Mouse (Mus musculus) splenic B cell, adult 2 months (primary cell): Measurements from ENCODE around the gene Anks1.
"Not testable (repeated sequence)": the region's sequence is repeated elsewhere in the genome, so short reads cannot be mapped to it uniquely, and the experiment has no call there.

Experiments used
- DNase-seq: peaks from one replicate; pipeline ENCODE4 v3.0.0-alpha.2; 2011; ENCODE audit warnings: low read depth, low spot score
- H3K27me3 ChIP-seq: 2 replicates; pipeline ENCODE4 v1.6.1; 2012; ENCODE audit warnings: mild to moderate bottlenecking, low read length, moderate library complexity, mixed read lengths; ENCODE audit not compliant: control insufficient read depth, poor library complexity, insufficient read depth, severe bottlenecking
- H3K36me3 ChIP-seq: 2 replicates; pipeline ENCODE4 v1.6.1; 2012; ENCODE audit warnings: mild to moderate bottlenecking, low read length, moderate library complexity, mixed read lengths; ENCODE audit not compliant: control insufficient read depth, poor library complexity, insufficient read depth, severe bottlenecking

The Anks1 gene

DNA sequence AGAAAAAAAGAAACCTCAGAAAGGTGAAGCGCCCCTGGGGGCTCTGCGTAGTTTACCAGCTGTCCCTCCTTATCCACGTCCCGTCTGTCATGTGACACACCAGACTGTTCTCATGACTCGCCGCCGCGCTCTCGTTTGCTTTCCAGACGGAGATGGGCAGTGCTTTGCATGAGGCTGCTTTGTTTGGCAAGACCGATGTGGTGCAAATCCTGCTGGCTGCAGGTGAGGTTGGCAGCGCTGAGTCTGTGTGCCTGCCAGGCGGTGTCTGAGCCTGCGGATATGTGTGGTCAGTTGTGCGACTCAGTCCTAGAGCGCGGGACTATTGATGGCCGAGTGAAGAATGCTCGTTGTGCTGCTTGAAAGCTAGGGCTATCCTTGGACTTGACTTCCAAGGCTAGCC, 77.0 kb downstream of the Anks1 start:
- H3K36me3 ChIP-seq = no peaks in the 10 kb centered on the region; the same call in none of the 2 replicates
- DNase-seq = no peak
- no peaks in the 10 kb centered on the region for H3K27me3 ChIP-seq

DNA sequence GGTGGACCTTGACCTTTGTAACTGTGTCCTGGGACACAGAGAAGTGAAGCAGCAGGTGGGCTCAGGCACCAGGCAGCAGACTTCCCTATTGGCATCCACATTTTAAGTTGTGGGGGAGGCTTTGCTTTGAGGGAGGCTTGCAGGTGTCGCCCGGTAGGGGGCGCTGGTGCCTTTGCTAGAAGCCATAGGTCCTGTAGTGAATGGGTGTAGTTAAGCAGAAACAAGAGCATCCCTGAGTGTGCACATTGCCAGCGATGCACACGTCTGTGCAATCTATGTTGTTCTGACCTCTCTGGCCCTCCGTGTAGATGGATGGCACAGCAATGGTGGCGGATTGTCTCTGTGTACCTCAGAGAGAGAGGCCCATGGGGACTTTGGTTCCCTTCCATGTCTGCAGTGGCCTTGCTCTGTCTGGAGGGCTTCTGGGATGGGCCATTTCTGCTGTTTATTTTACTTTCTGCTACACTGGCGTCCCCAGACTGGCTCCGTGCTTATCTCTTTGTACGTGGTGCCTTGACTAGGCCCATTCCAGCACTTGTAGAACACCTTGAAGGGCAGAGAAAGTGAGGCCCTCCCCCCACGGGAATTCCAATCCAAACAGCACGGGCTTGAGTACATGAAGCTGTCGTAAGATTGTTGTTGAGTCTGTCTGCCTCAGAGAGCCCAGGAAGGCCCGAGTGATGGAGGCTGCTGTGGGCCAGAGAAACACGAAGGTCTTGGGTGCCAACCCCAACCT, 80.9 kb downstream of the Anks1 start:
- peak; percentile 90 for DNase-seq
- Histone ChIP-seq H3K36me3 (no peaks in the 10 kb centered on the region; the same call in none of the 2 replicates), H3K27me3 (no peaks in the 10 kb centered on the region)

DNA sequence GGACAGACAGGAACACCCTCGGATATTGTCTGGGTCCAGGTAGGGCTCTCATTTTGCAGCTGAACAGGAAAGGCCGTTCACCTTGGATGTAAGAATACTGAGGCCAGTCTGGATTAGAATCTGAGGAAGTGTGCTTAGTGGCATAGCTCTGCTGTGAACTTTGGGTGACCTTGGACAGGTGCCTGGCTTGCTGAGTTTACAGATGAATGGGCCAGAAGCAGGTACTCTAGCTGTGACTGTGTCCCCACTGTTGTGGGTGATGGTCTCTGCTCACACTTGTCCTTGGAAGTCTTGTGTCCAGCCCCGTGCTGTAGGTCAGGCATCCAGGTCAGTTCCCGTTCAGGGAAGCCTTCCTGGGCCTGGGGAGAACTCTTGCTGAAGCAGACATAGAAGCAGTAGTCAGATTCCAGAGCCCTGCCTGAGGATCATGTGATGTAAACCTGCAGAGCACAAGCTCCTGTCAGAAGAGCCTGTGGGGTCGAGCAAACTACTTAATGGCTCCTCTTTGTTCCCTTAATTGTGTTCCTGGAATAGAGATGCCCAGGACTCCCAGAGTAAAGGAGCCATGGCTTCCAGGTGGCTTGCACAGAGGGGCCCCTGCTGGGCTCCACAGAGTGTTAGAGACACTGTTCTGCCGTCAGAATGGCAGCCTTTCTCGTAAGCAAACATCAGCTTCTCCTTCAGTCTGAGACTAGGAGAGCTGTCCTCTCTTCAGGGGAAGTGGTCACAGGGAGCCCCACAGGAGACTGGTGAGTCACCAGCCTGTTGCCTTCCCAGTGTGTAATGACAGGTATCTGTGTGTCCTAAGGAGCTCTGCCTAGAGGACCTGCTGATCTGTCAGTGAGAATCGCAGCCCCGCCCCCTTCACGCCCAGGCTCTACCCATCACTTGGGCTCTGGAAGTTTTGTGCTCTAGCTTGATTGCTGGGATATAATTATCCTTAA, 85.2 kb downstream of the Anks1 start:
- no peaks in the 10 kb centered on the region; the same call in 1 of the 2 replicates for H3K36me3 ChIP-seq
- no peaks in the 10 kb centered on the region for H3K27me3 ChIP-seq
- DNase-seq = no peak

GRCm38 (mm10) chr17:27996320-27996719, 87.2 kb downstream of the Anks1 start:
- DNase-seq = no peak
- H3K27me3 ChIP-seq = no peaks in the 10 kb centered on the region
- peaks cover 1% of the 10 kb centered on the region; the same call in 1 of the 2 replicates for H3K36me3 ChIP-seq

DNA sequence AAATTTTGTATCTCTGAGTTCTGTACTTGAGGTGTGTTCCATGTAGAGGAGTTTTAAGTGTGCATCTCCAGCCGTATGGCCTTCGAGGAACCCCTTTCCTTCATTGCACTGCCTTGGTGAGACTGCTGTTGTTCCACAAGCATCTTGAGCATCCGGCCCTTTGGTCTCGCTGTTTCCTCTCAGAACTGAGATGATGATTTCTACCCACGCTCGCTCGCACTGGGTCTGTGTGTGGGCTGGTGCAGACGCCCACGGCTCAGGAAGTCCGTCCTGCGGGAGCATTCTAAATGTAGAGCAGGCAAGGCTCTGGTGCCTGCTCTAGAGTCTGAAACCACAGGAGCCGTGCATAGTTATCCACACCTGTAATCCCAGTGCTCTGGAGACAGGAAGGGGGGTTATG, 88.1 kb downstream of the Anks1 start:
- Histone ChIP-seq H3K27me3 (no peaks in the 10 kb centered on the region), H3K36me3 (peaks cover 2% of the 10 kb centered on the region; the same call in 1 of the 2 replicates)
- no peak for DNase-seq

- not testable (repeated sequence) for H3K36me3 ChIP-seq, DNase-seq, H3K27me3 ChIP-seq
Measured at GRCm38 (mm10) chr17:27999683-28000273, 90.7 kb downstream of the Anks1 start.

GRCm38 (mm10) chr17:28000389-28000788, 91.3 kb downstream of the Anks1 start:
- peaks cover 2% of the 10 kb centered on the region; the same call in 1 of the 2 replicates for H3K36me3 ChIP-seq
- no peaks in the 10 kb centered on the region for H3K27me3 ChIP-seq
- no peak for DNase-seq

DNA sequence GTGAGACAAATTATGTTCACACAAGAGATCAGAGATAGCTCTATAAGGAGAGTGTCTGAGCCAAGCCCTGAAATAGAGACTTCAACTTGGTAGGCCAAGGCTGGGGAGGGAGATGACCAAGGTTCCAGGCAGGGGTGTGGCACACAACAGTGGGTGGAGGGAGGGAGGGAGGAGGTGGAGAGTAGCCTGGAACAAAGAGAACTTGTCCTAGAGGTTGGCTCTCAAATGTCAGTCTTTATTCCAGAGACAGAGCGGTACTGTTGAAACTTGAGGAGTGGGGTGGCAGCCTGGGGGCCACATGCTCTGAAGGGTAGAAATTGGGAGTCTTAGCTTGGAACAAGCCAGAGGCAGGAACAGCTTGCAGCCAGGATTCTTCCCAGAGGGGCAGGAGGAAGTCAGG, 91.7 kb downstream of the Anks1 start:
- Histone ChIP-seq H3K36me3 (peaks cover 2% of the 10 kb centered on the region; the same call in 1 of the 2 replicates), H3K27me3 (no peaks in the 10 kb centered on the region)
- no peak for DNase-seq

DNA sequence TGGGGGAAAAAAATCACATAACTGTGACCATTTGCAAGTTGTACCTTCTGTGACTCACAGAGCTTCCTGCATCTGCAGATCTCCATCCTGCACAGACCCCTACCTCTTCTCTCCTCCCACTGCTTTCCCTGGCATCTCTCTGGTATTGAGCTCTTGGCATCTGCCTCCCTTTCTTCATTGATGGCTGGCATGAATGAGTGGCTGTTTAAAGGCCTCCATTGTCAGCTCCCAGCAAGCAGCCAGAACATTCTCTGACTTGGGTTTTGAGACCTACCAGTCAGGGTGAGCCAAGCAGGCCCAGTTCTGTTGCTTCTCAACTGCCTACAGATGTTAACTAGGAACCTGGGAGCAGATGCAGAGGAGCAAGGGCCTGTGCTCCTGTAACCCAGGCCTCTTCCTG, 96.3 kb downstream of the Anks1 start:
- no peak for DNase-seq
- Histone ChIP-seq H3K36me3 (0 out of 2 replicates have a peak, but pooled peaks cover 2% of the 10 kb centered on the region), H3K27me3 (no peaks in the 10 kb centered on the region)

- 0 out of 2 replicates have a peak, but pooled peaks cover 2% of the 10 kb centered on the region for H3K36me3 ChIP-seq
- no peaks in the 10 kb centered on the region for H3K27me3 ChIP-seq
- DNase-seq = no peak
Measured at GRCm38 (mm10) chr17:28006208-28006607, 97.1 kb downstream of the Anks1 start.

DNA sequence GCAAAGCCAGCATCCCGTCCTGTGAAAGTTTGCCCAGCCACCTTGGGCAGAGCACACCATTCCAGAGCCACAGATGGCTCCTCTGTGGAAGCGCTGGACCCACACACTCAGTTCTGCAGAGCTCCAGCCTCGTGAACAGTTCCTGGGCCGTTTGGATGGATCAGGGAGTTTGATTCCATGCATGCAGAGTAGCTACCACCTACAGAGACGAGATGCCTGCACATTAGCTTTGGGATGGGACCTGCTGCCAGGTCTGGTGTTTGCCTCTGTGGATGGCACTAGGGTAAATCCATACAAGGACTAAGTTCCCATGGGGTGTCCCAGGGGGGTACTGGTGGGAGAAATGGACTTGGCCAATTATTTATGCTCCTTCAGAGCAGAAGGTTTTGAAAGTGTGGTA, 97.5 kb downstream of the Anks1 start:
- Histone ChIP-seq H3K27me3 (no peaks in the 10 kb centered on the region), H3K36me3 (no peaks in the 10 kb centered on the region)
- no peak for DNase-seq

- H3K27me3 ChIP-seq = no peaks in the 10 kb centered on the region
- DNase-seq = peak; percentile 50
Measured at GRCm38 (mm10) chr17:28007179-28007811, 98.2 kb downstream of the Anks1 start.

GRCm38 (mm10) chr17:28007857-28008564, 98.9 kb downstream of the Anks1 start:
- no peaks in the 10 kb centered on the region for H3K36me3 ChIP-seq
- no peaks in the 10 kb centered on the region for H3K27me3 ChIP-seq
- DNase-seq = peak; percentile 26

More at GRCm38 (mm10) chr17:28007179-28007811, 98.2 kb downstream of the Anks1 start:
- H3K36me3 ChIP-seq = no peaks in the 10 kb centered on the region

GRCm38 (mm10) chr17:28008565-28008981, 99.5 kb downstream of the Anks1 start:
- no peaks in the 10 kb centered on the region for H3K36me3 ChIP-seq
- H3K27me3 ChIP-seq = no peaks in the 10 kb centered on the region
- no peak for DNase-seq
